Mouse (Mus musculus): ENCODE measurements around the gene Hoxa1. TPM values are rescaled to one million over a fixed set of nuclear protein-coding genes. Genes with fewer than 3 reads are reported as not detected.

Hoxa1 gene
- polyA plus RNA-seq, 1 experiment = 0.21 TPM

GRCm38 (mm10) chr6:52123673-52124072 is 34.4 kb downstream of the Hoxa1 start:
- H3K4me3 ChIP-seq (ENCODE audit: extremely low read depth, insufficient read depth, insufficient read length) = no peak overlapping the region
- 76% methylated on average over 4 of the region's 4 CpGs for WGBS

GRCm38 (mm10) chr6:52121173-52121572 is 36.9 kb downstream of the Hoxa1 start:
- H3K4me1 ChIP-seq (ENCODE audit: control insufficient read depth, insufficient read depth, insufficient read length) = no peaks in the 10 kb centered on the region; the same call in 1 of the 2 replicates
- H3K27me3 ChIP-seq (ENCODE audit: control insufficient read depth, insufficient read depth, low read length) = no peaks in the 10 kb centered on the region
- H3K27ac ChIP-seq (ENCODE audit: insufficient read depth, low read length) = no peak overlapping the region
- no peaks in the 10 kb centered on the region for H3K36me3 ChIP-seq (ENCODE audit: control insufficient read depth, insufficient read depth, low read length)
- TF ChIP-seq CTCF (IDR thresholded peaks at IDR 0.05; ENCODE audit: extremely low read depth, insufficient read depth, insufficient read length, insufficient replicate concordance) = no peak
- TF ChIP-seq POLR2A (IDR thresholded peaks at IDR 0.05; ENCODE audit: low read depth, low read length) = no peak
- H3K4me3 ChIP-seq (ENCODE audit: extremely low read depth, insufficient read depth, insufficient read length) = no peak overlapping the region
- WGBS = 72% methylated on average over 3 of the region's 3 CpGs
- no peak for DNase-seq (ENCODE audit: low read depth in 1 of 2, low spot score in 2 of 2)

More at GRCm38 (mm10) chr6:52123673-52124072, 34.4 kb downstream of the Hoxa1 start:
- no peak for DNase-seq (ENCODE audit: low read depth in 1 of 2, low spot score in 2 of 2)
- Histone ChIP-seq H3K27me3 (ENCODE audit: control insufficient read depth, insufficient read depth, low read length) (no peaks in the 10 kb centered on the region), H3K36me3 (ENCODE audit: control insufficient read depth, insufficient read depth, low read length) (no peaks in the 10 kb centered on the region), H3K4me1 (ENCODE audit: control insufficient read depth, insufficient read depth, insufficient read length) (no peaks in the 10 kb centered on the region), H3K27ac (ENCODE audit: insufficient read depth, low read length) (no peak overlapping the region)
- TF ChIP-seq CTCF (IDR thresholded peaks at IDR 0.05; ENCODE audit: extremely low read depth, insufficient read depth, insufficient read length, insufficient replicate concordance) (no peak), POLR2A (IDR thresholded peaks at IDR 0.05; ENCODE audit: low read depth, low read length) (no peak)

GRCm38 (mm10) chr6:52118903-52119635 is 39.0 kb downstream of the Hoxa1 start:
- H3K36me3 ChIP-seq (ENCODE audit: control insufficient read depth, insufficient read depth, low read length) = no peaks in the 10 kb centered on the region
- H3K4me1 ChIP-seq (ENCODE audit: control insufficient read depth, insufficient read depth, insufficient read length) = no peaks in the 10 kb centered on the region; the same call in 1 of the 2 replicates
- no peak overlapping the region for H3K27ac ChIP-seq (ENCODE audit: insufficient read depth, low read length)
- no peak for DNase-seq (ENCODE audit: low read depth in 1 of 2, low spot score in 2 of 2)
- no peaks in the 10 kb centered on the region for H3K27me3 ChIP-seq (ENCODE audit: control insufficient read depth, insufficient read depth, low read length)
- no peak overlapping the region for H3K4me3 ChIP-seq (ENCODE audit: extremely low read depth, insufficient read depth, insufficient read length)
- TF ChIP-seq CTCF (IDR thresholded peaks at IDR 0.05; ENCODE audit: extremely low read depth, insufficient read depth, insufficient read length, insufficient replicate concordance) (no peak), POLR2A (IDR thresholded peaks at IDR 0.05; ENCODE audit: low read depth, low read length) (no peak)
- WGBS = 65% methylated on average over 6 of the region's 6 CpGs

GRCm38 (mm10) chr6:52115899-52116298 is 42.2 kb downstream of the Hoxa1 start:
- H3K27me3 ChIP-seq (ENCODE audit: control insufficient read depth, insufficient read depth, low read length) = no peaks in the 10 kb centered on the region
- WGBS = 40% methylated on average over 5 of the region's 5 CpGs
- DNase-seq (ENCODE audit: low read depth in 1 of 2, low spot score in 2 of 2) = peak in 1 of 2 experiments; percentile 23
- TF ChIP-seq CTCF (IDR thresholded peaks at IDR 0.05; ENCODE audit: extremely low read depth, insufficient read depth, insufficient read length, insufficient replicate concordance) (no peak), POLR2A (IDR thresholded peaks at IDR 0.05; ENCODE audit: low read depth, low read length) (no peak)
- H3K4me1 ChIP-seq (ENCODE audit: control insufficient read depth, insufficient read depth, insufficient read length) = no peaks in the 10 kb centered on the region; the same call in 1 of the 2 replicates
- H3K4me3 ChIP-seq (ENCODE audit: extremely low read depth, insufficient read depth, insufficient read length) = no peak overlapping the region
- no peaks in the 10 kb centered on the region for H3K36me3 ChIP-seq (ENCODE audit: control insufficient read depth, insufficient read depth, low read length)
- H3K27ac ChIP-seq (ENCODE audit: insufficient read depth, low read length) = no peak overlapping the region

GRCm38 (mm10) chr6:52111846-52112245 is 46.3 kb downstream of the Hoxa1 start:
- 79% methylated on average over 4 of the region's 4 CpGs for WGBS
- no peak for TF ChIP-seq CTCF (IDR thresholded peaks at IDR 0.05; ENCODE audit: extremely low read depth, insufficient read depth, insufficient read length, insufficient replicate concordance)
- H3K4me1 ChIP-seq (ENCODE audit: control insufficient read depth, insufficient read depth, insufficient read length) = no peaks in the 10 kb centered on the region; the same call in 1 of the 2 replicates
- no peak overlapping the region for H3K4me3 ChIP-seq (ENCODE audit: extremely low read depth, insufficient read depth, insufficient read length)
- DNase-seq (ENCODE audit: low read depth in 1 of 2, low spot score in 2 of 2) = no peak
- H3K27ac ChIP-seq (ENCODE audit: insufficient read depth, low read length) = no peak overlapping the region
- H3K27me3 ChIP-seq (ENCODE audit: control insufficient read depth, insufficient read depth, low read length) = no peaks in the 10 kb centered on the region
- H3K36me3 ChIP-seq (ENCODE audit: control insufficient read depth, insufficient read depth, low read length) = no peaks in the 10 kb centered on the region

- Histone ChIP-seq H3K4me3 (ENCODE audit: extremely low read depth, insufficient read depth, insufficient read length) (no peak overlapping the region), H3K4me1 (ENCODE audit: control insufficient read depth, insufficient read depth, insufficient read length) (no peaks in the 10 kb centered on the region; the same call in 1 of the 2 replicates), H3K36me3 (ENCODE audit: control insufficient read depth, insufficient read depth, low read length) (no peaks in the 10 kb centered on the region), H3K27me3 (ENCODE audit: control insufficient read depth, insufficient read depth, low read length) (no peaks in the 10 kb centered on the region), H3K27ac (ENCODE audit: insufficient read depth, low read length) (no peak overlapping the region)
- no peak for TF ChIP-seq POLR2A (IDR thresholded peaks at IDR 0.05; ENCODE audit: low read depth, low read length)
- no peak for TF ChIP-seq CTCF (IDR thresholded peaks at IDR 0.05; ENCODE audit: extremely low read depth, insufficient read depth, insufficient read length, insufficient replicate concordance)
- 82% methylated on average over 3 of the region's 3 CpGs for WGBS
- DNase-seq (ENCODE audit: low read depth in 1 of 2, low spot score in 2 of 2) = no peak
Observed at GRCm38 (mm10) chr6:52107400-52107799, 50.7 kb downstream of the Hoxa1 start.

- no peaks in the 10 kb centered on the region for H3K27me3 ChIP-seq (ENCODE audit: control insufficient read depth, insufficient read depth, low read length)
- no peak for DNase-seq (ENCODE audit: low read depth in 1 of 2, low spot score in 2 of 2)
- H3K36me3 ChIP-seq (ENCODE audit: control insufficient read depth, insufficient read depth, low read length) = no peaks in the 10 kb centered on the region
- TF ChIP-seq POLR2A (IDR thresholded peaks at IDR 0.05; ENCODE audit: low read depth, low read length) = no peak
- TF ChIP-seq CTCF (IDR thresholded peaks at IDR 0.05; ENCODE audit: extremely low read depth, insufficient read depth, insufficient read length, insufficient replicate concordance) = no peak
- H3K4me1 ChIP-seq (ENCODE audit: control insufficient read depth, insufficient read depth, insufficient read length) = no peaks in the 10 kb centered on the region
- no peak overlapping the region for H3K4me3 ChIP-seq (ENCODE audit: extremely low read depth, insufficient read depth, insufficient read length)
- 76% methylated on average over 3 of the region's 3 CpGs for WGBS
- no peak overlapping the region for H3K27ac ChIP-seq (ENCODE audit: insufficient read depth, low read length)
Observed at GRCm38 (mm10) chr6:52106716-52107115, 51.4 kb downstream of the Hoxa1 start.

Data from spleen, adult 2 months (tissue).